Mouse (Mus musculus): ENCODE results near the gene Lamp2. TPM values are rescaled to one million over a fixed set of nuclear protein-coding genes. Genes with fewer than 3 reads are reported as not detected.
A peak's percentile ranks its signal among the peaks of the same experiment; 100 is the strongest.

Gene Lamp2
- polyA plus RNA-seq, 1 experiment from 2014 or later = 108 TPM

DNA sequence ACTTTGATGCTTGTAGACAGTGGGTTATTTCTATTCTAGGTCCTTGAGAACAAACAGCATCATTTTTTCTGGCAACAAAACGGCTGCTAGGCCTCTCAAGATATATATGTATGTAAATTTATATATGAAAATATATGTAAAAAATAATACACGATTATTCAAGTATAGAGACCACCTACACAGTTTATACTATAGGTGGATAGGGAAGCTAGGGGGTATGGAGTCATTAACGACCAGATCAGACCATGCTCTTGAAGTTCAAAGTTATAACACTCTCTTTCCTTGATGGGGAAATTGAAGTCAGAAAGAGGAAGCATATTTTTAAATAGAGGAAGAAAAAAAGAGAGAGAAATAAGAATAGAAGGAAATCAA, 367 bp upstream of the Lamp2 start:
- no peak overlapping the region for H3K4me2 ChIP-seq
- WGBS = 34% methylated on average over 3 of the region's 3 CpGs
- peak overlapping the region; percentile 58; the same call in 1 of the 2 replicates for H3K4me3 ChIP-seq
- H3K9ac ChIP-seq = no peak overlapping the region
- no peaks in the 10 kb centered on the region for H3K27me3 ChIP-seq
- H3K36me3 ChIP-seq = peaks cover 2% of the 10 kb centered on the region; the same call in 1 of the 2 replicates
- ATAC-seq (ENCODE audit: insufficient number of reproducible peaks, insufficient read depth, low FRiP score, low TSS enrichment, low read depth) = no peak
- H3K27ac ChIP-seq = no peak overlapping the region
- H3K9me3 ChIP-seq = no peaks in the 10 kb centered on the region
- H3K4me1 ChIP-seq = 0 out of 2 replicates have a peak, but pooled peaks cover 2% of the 10 kb centered on the region

DNA sequence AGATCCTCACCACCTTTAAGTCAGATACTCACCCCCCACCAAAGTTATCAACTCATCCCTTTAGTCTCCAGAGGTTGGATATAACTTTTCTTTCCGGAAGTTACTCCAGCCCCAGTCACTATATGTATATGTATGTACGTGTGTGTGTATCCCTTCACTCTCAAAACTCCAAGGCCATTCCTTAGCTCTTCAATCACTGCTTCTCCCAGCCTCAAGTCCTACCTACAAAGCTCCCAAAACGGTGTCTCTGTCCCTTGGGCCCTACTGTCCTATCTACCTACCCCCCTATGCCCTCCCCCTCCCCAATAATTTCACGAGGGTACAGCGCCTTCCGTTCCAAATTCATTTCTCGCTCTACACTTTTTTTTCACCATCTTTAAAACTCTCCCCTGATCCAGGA, 780 bp downstream of the Lamp2 start:
- no peaks in the 10 kb centered on the region for H3K9me3 ChIP-seq
- H3K9ac ChIP-seq = peak overlapping the region; percentile 76
- peak overlapping the region; percentile 58 for H3K4me3 ChIP-seq
- H3K27me3 ChIP-seq = no peaks in the 10 kb centered on the region
- 26% methylated on average over 7 of the region's 7 CpGs for WGBS
- H3K36me3 ChIP-seq = peaks cover 11% of the 10 kb centered on the region
- peak overlapping the region; percentile 58 for H3K4me2 ChIP-seq
- H3K4me1 ChIP-seq = 0 out of 2 replicates have a peak, but pooled peaks cover 2% of the 10 kb centered on the region
- H3K27ac ChIP-seq = peak overlapping the region; percentile 81; the same call in 1 of the 2 replicates
- no peak; the same call in 1 of the 2 replicates for ATAC-seq (ENCODE audit: insufficient number of reproducible peaks, insufficient read depth, low FRiP score, low TSS enrichment, low read depth)

DNA sequence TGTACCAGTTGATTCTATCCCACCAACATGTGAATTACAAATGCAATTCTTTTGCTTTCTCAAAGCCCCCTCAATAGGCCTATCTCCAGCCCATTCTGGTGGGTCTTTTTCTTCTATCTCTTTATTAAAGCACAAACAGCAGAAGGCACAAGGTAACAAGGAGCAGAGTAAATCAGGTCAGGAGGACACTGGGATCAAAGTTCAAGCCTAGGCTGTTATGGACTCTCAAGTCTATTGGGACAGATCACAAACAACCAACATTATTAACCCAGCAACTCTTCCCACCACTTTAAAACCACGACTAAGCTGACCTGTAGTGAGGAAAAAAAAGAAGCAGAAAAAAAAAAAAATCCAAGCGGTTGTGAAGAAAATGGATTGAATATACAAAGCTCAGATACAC, 1.4 kb downstream of the Lamp2 start:
- H3K4me3 ChIP-seq = peak overlapping the region; percentile 58
- peak overlapping the region; percentile 58 for H3K4me2 ChIP-seq
- WGBS = 33% methylated on average over 2 of the region's 2 CpGs
- no peaks in the 10 kb centered on the region for H3K9me3 ChIP-seq
- no peak for ATAC-seq (ENCODE audit: insufficient number of reproducible peaks, insufficient read depth, low FRiP score, low TSS enrichment, low read depth)
- no peak overlapping the region for H3K27ac ChIP-seq
- H3K9ac ChIP-seq = no peak overlapping the region
- no peaks in the 10 kb centered on the region for H3K27me3 ChIP-seq
- H3K36me3 ChIP-seq = peaks cover 17% of the 10 kb centered on the region
- H3K4me1 ChIP-seq = 0 out of 2 replicates have a peak, but pooled peaks cover 2% of the 10 kb centered on the region

DNA sequence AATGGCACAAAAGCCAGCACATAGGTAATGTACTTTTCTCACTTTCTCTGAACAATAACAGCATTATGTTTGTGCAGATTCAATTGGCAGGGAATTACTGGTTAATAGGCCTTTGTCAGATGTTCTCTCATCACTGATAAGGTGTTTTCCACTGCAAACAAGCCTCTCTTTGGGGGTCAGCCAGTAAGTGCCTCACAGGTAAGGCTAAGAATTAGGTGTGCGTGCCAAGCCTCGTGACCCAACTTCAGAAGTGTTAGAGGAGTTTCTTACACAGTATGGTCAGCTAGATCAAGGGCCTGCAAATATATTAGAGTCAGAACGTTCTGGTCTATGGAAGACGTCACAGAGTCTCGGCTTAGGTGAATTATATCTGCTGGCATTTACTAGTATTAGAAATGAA, 2.3 kb downstream of the Lamp2 start:
- no peak overlapping the region for H3K27ac ChIP-seq
- H3K4me2 ChIP-seq = no peak overlapping the region
- no peak overlapping the region for H3K9ac ChIP-seq
- no peak for ATAC-seq (ENCODE audit: insufficient number of reproducible peaks, insufficient read depth, low FRiP score, low TSS enrichment, low read depth)
- no peaks in the 10 kb centered on the region for H3K9me3 ChIP-seq
- 0 out of 2 replicates have a peak, but pooled peaks cover 2% of the 10 kb centered on the region for H3K4me1 ChIP-seq
- peaks cover 24% of the 10 kb centered on the region for H3K36me3 ChIP-seq
- H3K27me3 ChIP-seq = no peaks in the 10 kb centered on the region
- WGBS = 86% methylated on average over 5 of the region's 5 CpGs
- H3K4me3 ChIP-seq = no peak overlapping the region

DNA sequence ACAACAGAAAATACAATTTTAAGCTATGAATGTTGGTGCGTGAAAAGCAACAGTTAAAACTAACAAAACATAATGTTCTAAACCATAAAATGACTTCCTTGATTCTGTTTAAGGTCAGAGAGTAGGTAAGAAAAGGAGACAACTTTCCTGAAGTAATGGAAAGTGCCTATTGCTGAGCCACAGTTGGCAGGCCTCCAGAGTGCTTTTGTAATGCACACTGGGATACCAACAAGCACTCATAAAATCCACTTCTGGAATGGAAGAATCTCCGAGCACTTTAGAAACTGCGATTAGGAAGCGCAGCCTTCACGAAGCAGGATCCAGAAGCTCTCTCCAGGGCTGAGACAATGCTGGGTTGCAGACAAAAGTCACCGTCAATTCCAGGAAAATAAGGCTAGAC, 5.8 kb downstream of the Lamp2 start:
- H3K27ac ChIP-seq = no peak overlapping the region
- H3K9me3 ChIP-seq = no peaks in the 10 kb centered on the region
- H3K4me3 ChIP-seq = no peak overlapping the region
- no peak for ATAC-seq (ENCODE audit: insufficient number of reproducible peaks, insufficient read depth, low FRiP score, low TSS enrichment, low read depth)
- no peak overlapping the region for H3K4me2 ChIP-seq
- 91% methylated on average over 6 of the region's 6 CpGs for WGBS
- H3K4me1 ChIP-seq = 0 out of 2 replicates have a peak, but pooled peaks cover 2% of the 10 kb centered on the region
- H3K9ac ChIP-seq = no peak overlapping the region
- peaks cover 24% of the 10 kb centered on the region for H3K36me3 ChIP-seq
- no peaks in the 10 kb centered on the region for H3K27me3 ChIP-seq

DNA sequence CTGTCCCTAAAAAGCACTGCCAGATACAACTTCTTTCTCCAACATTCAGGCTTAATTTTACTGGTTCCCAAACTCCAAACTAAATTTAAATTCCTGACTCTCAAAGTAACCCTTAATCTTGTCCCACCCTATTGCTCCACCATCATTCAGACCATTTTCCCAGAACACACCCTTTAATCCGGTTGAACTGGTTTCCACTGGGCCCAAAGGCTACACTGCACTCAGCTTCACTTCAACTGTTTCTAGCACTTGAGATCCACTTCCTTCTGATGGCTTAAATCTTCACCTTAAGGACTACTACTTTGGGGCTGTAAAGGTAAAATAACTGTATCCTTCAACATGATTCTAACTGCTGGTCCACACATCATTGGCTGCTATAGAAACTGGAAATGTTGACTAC, 10.5 kb downstream of the Lamp2 start:
- Histone ChIP-seq H3K36me3 (peaks cover 21% of the 10 kb centered on the region), H3K27me3 (no peaks in the 10 kb centered on the region), H3K9ac (no peak overlapping the region), H3K27ac (no peak overlapping the region), H3K9me3 (no peaks in the 10 kb centered on the region), H3K4me2 (no peak overlapping the region), H3K4me3 (no peak overlapping the region), H3K4me1 (no peaks in the 10 kb centered on the region)
- 70% methylated on average over 1 of the region's 1 CpGs for WGBS
- no peak for ATAC-seq (ENCODE audit: insufficient number of reproducible peaks, insufficient read depth, low FRiP score, low TSS enrichment, low read depth)

DNA sequence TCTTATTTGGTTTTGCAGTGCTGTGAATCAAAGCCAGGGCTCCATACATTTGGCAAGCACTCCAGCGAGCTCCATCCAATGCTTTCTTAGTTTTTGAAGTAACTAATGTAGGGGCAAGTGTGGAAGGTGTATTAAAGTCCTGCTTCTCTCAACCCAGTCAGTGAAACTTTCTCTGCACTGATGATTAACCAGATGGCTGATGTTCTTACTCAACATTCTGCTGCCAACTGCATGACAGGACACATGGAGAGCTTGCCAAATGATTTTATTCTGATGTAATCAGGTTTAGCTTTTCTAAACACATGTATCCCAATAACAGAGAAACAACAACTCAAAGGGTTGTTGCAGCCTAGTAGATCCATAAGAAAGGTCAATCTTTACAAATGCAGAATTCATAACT, 13.8 kb downstream of the Lamp2 start:
- Histone ChIP-seq H3K9me3 (no peaks in the 10 kb centered on the region), H3K27me3 (no peaks in the 10 kb centered on the region), H3K36me3 (peaks cover 11% of the 10 kb centered on the region; the same call in 1 of the 2 replicates), H3K9ac (no peak overlapping the region), H3K4me3 (no peak overlapping the region), H3K4me2 (no peak overlapping the region), H3K27ac (no peak overlapping the region), H3K4me1 (no peaks in the 10 kb centered on the region)
- ATAC-seq (ENCODE audit: insufficient number of reproducible peaks, insufficient read depth, low FRiP score, low TSS enrichment, low read depth) = no peak
- 78% methylated on average over 1 of the region's 1 CpGs for WGBS

DNA sequence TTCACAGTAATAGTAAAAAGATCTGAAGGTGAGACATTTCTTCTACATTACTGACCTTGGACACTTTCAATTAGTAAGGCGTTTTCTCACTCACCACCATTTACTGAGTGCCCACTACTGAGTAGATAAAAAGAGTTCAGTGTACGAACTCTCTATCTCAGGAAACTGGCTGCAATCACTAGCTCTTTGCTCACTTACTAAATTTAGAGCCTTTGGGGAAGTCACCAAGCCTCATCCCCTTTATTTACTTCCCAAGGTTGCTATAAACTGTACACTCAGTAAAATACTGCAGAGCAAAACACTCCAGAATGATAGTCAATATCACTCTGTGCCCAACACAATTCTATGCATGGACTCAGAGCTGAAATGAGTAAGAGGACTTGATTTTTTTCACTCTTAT, 16.6 kb downstream of the Lamp2 start:
- no peak overlapping the region for H3K4me2 ChIP-seq
- H3K27me3 ChIP-seq = no peaks in the 10 kb centered on the region
- H3K9ac ChIP-seq = no peak overlapping the region
- no peak for ATAC-seq (ENCODE audit: insufficient number of reproducible peaks, insufficient read depth, low FRiP score, low TSS enrichment, low read depth)
- no peaks in the 10 kb centered on the region for H3K4me1 ChIP-seq
- no peak overlapping the region for H3K4me3 ChIP-seq
- H3K9me3 ChIP-seq = no peaks in the 10 kb centered on the region
- peaks cover 15% of the 10 kb centered on the region for H3K36me3 ChIP-seq
- no peak overlapping the region for H3K27ac ChIP-seq
- WGBS = 82% methylated on average over 2 of the region's 2 CpGs

DNA sequence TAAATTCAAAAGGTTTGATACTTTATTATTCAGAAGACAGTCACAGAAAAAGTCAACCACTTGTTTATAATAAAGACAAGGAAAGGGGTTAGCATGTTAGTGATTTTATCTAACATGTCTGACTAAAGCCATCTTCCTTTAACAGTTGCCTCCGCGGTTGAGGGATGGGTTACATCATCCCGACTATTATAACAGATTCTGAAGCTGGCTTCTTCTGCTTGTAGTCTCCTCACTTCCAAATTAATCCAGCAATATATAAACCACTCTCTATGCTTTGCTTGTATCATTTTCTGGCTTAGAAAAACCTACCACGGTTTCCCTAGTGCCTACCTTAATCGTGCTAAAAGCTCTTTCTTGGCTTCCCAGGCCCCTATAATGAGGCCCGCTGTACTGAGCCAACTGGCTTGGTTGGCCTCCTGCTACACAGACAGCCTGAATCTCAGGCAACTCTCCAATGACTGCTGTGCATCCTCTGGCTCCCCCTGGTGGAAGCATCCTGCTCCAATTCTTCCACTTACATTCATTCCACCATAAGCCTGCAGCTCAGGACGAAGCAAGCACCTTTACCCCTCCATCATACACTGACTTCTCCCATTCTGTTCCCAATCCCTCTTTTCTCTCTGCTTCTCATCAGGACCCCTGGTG, 18.0 kb downstream of the Lamp2 start:
- Histone ChIP-seq H3K9me3 (no peaks in the 10 kb centered on the region), H3K27me3 (no peaks in the 10 kb centered on the region), H3K27ac (no peak overlapping the region), H3K9ac (no peak overlapping the region), H3K36me3 (peaks cover 15% of the 10 kb centered on the region), H3K4me3 (no peak overlapping the region), H3K4me1 (no peaks in the 10 kb centered on the region), H3K4me2 (no peak overlapping the region)
- no peak for ATAC-seq (ENCODE audit: insufficient number of reproducible peaks, insufficient read depth, low FRiP score, low TSS enrichment, low read depth)
- 58% methylated on average over 7 of the region's 7 CpGs for WGBS

DNA sequence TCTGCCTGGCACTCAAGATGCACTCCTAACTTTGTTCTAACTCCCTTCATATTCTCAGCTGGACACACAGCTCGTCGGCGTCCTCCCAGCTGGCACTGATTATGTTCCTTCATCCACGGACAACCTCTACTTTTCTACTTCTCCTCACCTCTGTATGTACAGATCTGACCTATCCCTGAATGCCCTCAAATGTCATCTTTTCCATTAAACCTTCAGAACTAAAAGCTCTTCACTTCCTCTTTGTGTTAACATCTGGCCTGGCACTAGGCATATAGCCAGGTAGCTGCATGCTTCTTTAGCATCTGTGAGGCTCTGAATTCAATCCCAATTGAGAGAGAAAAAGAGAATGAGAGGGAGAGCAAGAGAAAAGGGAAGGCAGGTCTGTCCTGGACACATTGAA, 26.8 kb downstream of the Lamp2 start:
- Histone ChIP-seq H3K36me3 (peaks cover 18% of the 10 kb centered on the region; the same call in 1 of the 2 replicates), H3K27ac (no peak overlapping the region), H3K9ac (no peak overlapping the region), H3K4me1 (no peaks in the 10 kb centered on the region), H3K9me3 (no peaks in the 10 kb centered on the region), H3K4me3 (no peak overlapping the region), H3K27me3 (no peaks in the 10 kb centered on the region), H3K4me2 (no peak overlapping the region)
- WGBS = 75% methylated on average over 4 of the region's 4 CpGs
- ATAC-seq (ENCODE audit: insufficient number of reproducible peaks, insufficient read depth, low FRiP score, low TSS enrichment, low read depth) = no peak

DNA sequence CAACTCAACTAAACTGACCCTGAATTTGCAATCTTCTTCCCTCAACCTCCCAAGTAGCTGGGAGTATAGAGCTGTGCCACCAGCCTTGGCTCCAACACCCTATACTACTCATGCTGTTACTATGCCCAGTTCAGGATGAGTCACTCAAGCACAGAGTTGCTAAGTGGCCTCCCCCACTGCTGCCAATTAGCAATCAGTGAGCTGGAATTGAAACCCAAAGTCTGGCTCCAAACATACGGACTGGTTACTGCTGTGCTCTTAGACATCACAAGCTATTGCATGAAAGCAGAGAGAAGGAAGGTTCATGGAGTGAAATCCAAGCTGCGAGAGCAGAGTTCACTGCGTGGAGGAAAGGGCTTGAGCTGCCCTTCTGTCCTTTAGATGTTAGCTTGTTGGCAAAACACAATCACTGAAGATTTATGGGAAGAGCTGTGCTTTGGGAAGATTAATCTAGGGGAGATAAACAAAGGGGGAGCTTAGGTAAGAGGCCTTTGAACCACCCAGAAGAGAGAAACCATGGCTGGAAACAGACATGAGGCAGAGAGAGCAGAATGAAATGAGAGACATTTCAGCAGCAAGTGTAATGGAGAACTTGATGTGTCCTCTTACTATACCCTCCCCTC, 27.3 kb downstream of the Lamp2 start:
- WGBS = 67% methylated on average over 3 of the region's 3 CpGs
- no peak overlapping the region for H3K27ac ChIP-seq
- H3K4me1 ChIP-seq = no peaks in the 10 kb centered on the region
- no peaks in the 10 kb centered on the region for H3K9me3 ChIP-seq
- H3K4me2 ChIP-seq = no peak overlapping the region
- H3K27me3 ChIP-seq = no peaks in the 10 kb centered on the region
- H3K9ac ChIP-seq = no peak overlapping the region
- peaks cover 18% of the 10 kb centered on the region; the same call in 1 of the 2 replicates for H3K36me3 ChIP-seq
- no peak overlapping the region for H3K4me3 ChIP-seq
- ATAC-seq (ENCODE audit: insufficient number of reproducible peaks, insufficient read depth, low FRiP score, low TSS enrichment, low read depth) = no peak

DNA sequence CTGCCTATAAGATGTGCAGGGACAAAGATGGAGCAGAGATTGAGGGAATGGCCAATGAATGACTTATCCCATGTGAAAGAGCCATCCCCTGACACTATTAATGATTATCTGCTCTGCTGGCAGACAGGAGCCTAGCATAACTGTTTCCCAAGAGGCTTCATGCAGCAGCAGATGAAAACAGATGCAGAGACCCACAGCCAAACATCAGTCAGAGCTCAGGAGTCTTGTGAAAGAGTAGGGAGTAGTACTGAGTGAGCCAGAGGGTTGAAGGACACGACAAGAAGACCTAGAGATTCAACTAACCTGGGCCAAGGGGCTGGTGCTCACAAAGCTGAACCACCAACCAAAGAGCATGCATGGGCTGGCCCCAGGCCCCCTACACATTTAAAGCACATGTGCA, 30.2 kb downstream of the Lamp2 start:
- no peak overlapping the region for H3K4me2 ChIP-seq
- no peak overlapping the region for H3K9ac ChIP-seq
- no peaks in the 10 kb centered on the region for H3K4me1 ChIP-seq
- no peak overlapping the region for H3K27ac ChIP-seq
- peaks cover 18% of the 10 kb centered on the region; the same call in 1 of the 2 replicates for H3K36me3 ChIP-seq
- WGBS = 67% methylated on average over 1 of the region's 1 CpGs
- no peak for ATAC-seq (ENCODE audit: insufficient number of reproducible peaks, insufficient read depth, low FRiP score, low TSS enrichment, low read depth)
- no peak overlapping the region for H3K4me3 ChIP-seq
- H3K9me3 ChIP-seq = no peaks in the 10 kb centered on the region
- no peaks in the 10 kb centered on the region for H3K27me3 ChIP-seq

Measured in embryonic facial prominence, embryonic 13.5 days (tissue).